Mouse (Mus musculus) embryonic facial prominence, embryonic 10.5 days (tissue): ENCODE results near the gene B230219D22Rik. TPM values are rescaled to one million over a fixed set of nuclear protein-coding genes. Genes with fewer than 3 reads are reported as not detected.
"Not testable (repeated sequence)": the region's sequence is repeated elsewhere in the genome, so short reads cannot be mapped to it uniquely, and the experiment has no call there.

Experiments used
- DNase-seq: peaks from one replicate; pipeline ENCODE4 v3.0.0-alpha.2; 2017; ENCODE audit warnings: low spot score
- H3K27ac ChIP-seq: fragments of 300-500 bp; sonication (generic); replicated peaks from 2 replicates; pipeline ENCODE4 v1.5.1; 2016; ENCODE audit warnings: mild to moderate bottlenecking
- H3K27me3 ChIP-seq: fragments of 300-500 bp; sonication (generic); replicated peaks from 2 replicates; pipeline ENCODE4 v1.6.1; 2016; ENCODE audit warnings: low read depth, mild to moderate bottlenecking; ENCODE audit not compliant: poor library complexity, severe bottlenecking
- H3K36me3 ChIP-seq: fragments of 300-500 bp; sonication (generic); replicated peaks from 2 replicates; pipeline ENCODE4 v1.6.1; 2016; ENCODE audit warnings: mild to moderate bottlenecking, moderate library complexity
- H3K4me1 ChIP-seq: fragments of 300-500 bp; sonication (generic); 2 replicates; pipeline ENCODE4 v1.6.1; 2016
- H3K4me3 ChIP-seq: fragments of 300-500 bp; sonication (generic); 2 replicates; pipeline ENCODE4 v1.5.1; 2016; ENCODE audit warnings: mild to moderate bottlenecking, moderate library complexity
- H3K9me3 ChIP-seq: fragments of 300-500 bp; sonication (generic); 2 replicates; pipeline ENCODE4 v1.6.1; 2016; ENCODE audit warnings: mild to moderate bottlenecking
- WGBS: fragments of 180-500 bp; shearing (Covaris S2); methylation state at CpG from one replicate; pipeline ENCODE4 v1.1.7; 2016; 5-methylcytosine and 5-hydroxymethylcytosine counted together
- polyA plus RNA-seq: library from polyadenylated mRNA; unstranded; fragments of >200 nt; fragmentation: Nextera tagmentation; extraction: Ambion mirVana; gene quantifications from 2 replicates; pipeline ENCODE4 v1.2.1, GENCODE M21; 2016

B230219D22Rik gene
- polyA plus RNA-seq, 1 experiment from 2014 or later: 60.7 TPM

DNA sequence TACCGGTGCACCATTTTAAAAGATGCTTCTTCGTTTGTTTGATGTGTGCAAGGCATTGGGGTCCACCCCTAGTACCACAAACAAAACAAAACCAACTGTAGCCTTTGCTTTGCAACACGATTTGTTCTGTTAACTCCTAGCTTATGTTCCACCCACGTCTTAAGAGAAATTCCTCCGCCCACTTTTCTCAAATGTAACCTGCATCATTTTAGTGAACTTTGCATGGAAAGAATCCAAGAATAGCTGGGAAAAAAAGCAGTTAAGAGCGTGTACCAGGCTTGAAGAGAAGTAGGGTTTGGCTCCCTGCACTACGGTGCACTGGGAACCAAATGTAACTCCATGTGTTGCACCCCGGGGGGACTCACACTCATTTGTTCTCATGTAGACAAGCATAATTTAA lies 1.2 kb downstream of the B230219D22Rik start:
- DNase-seq: no peak
- H3K9me3 ChIP-seq: no peaks in the 10 kb centered on the region
- H3K4me1 ChIP-seq: peaks cover 21% of the 10 kb centered on the region
- WGBS: 28% methylated on average over 8 of the region's 8 CpGs
- peaks cover 32% of the 10 kb centered on the region for H3K36me3 ChIP-seq
- H3K4me3 ChIP-seq: peak overlapping the region; percentile 85
- H3K27ac ChIP-seq: peak overlapping the region; percentile 100
- no peaks in the 10 kb centered on the region for H3K27me3 ChIP-seq

DNA sequence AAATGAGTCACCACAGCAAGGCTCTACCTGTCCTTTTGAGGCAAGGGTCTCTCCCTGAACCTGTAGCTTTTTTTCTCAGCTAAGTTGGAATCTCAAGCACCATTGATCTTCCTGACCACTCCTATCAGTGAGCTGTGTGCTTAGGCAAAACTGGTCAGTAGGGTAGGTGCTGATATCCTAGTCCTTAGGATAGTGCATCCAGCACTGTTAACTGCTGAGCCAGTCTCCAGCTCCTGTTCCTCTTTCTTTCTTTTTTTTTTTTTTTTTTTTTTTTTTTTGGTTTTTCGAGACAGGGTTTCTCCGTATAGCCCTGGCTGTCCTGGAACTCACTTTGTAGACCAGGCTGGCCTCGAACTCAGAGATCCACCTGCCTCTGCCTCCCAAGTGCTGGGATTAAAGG lies 3.1 kb downstream of the B230219D22Rik start:
- not testable (repeated sequence) for H3K4me3 ChIP-seq, DNase-seq, H3K27ac ChIP-seq, H3K27me3 ChIP-seq, H3K9me3 ChIP-seq
- Histone ChIP-seq H3K4me1 (peaks cover 21% of the 10 kb centered on the region), H3K36me3 (peaks cover 50% of the 10 kb centered on the region)
- WGBS: 94% methylated on average over 1 of the region's 3 CpGs

DNA sequence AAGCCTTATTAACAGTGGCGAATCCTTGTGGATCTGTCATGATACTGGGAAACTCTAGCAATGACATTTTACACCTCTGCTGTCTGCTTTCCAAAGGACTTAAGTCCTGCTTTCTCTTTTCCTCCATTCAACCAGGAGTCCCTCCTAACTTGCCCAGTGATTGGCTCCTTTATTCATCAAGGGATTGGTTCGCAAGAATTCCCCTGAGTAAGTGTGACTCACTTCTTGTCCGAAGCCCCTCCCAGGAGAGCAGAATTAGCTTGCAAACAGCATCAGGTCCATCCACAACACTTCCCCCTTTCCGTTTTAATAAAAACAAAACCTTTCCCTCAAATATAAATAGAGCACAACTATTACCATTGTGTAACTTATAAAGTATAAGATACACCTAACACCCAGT lies 11.4 kb downstream of the B230219D22Rik start:
- Histone ChIP-seq H3K36me3 (peaks cover 80% of the 10 kb centered on the region), H3K27ac (no peak overlapping the region), H3K4me3 (no peak overlapping the region), H3K4me1 (no peaks in the 10 kb centered on the region), H3K27me3 (no peaks in the 10 kb centered on the region), H3K9me3 (peaks cover 3% of the 10 kb centered on the region; the same call in 1 of the 2 replicates)
- WGBS: 90% methylated on average over 4 of the region's 4 CpGs
- no peak for DNase-seq

DNA sequence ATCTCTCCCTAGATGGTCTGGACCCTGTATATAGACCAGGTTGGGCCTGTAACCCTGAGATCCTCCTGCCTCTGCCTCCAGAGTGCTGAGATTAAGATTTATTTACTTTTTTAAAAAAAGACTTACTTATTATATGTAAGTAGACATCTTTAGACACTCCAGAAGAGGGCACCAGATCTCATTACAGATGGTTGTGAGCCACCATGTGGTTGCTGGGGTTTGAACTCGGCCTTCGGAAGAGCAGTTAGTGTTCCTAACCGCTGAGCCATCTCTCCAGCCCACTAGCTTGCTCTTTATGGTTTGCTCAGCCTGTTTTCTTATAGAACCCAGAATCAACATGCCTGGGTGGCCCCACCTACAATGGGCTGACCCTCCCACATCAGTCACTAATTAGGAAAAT lies 19.9 kb downstream of the B230219D22Rik start:
- no peak overlapping the region for H3K4me3 ChIP-seq
- no peak for DNase-seq
- H3K36me3 ChIP-seq: peaks cover 8% of the 10 kb centered on the region
- H3K9me3 ChIP-seq: no peaks in the 10 kb centered on the region
- peaks cover 10% of the 10 kb centered on the region for H3K4me1 ChIP-seq
- H3K27me3 ChIP-seq: no peaks in the 10 kb centered on the region
- WGBS: 90% methylated on average over 3 of the region's 3 CpGs
- H3K27ac ChIP-seq: no peak overlapping the region

DNA sequence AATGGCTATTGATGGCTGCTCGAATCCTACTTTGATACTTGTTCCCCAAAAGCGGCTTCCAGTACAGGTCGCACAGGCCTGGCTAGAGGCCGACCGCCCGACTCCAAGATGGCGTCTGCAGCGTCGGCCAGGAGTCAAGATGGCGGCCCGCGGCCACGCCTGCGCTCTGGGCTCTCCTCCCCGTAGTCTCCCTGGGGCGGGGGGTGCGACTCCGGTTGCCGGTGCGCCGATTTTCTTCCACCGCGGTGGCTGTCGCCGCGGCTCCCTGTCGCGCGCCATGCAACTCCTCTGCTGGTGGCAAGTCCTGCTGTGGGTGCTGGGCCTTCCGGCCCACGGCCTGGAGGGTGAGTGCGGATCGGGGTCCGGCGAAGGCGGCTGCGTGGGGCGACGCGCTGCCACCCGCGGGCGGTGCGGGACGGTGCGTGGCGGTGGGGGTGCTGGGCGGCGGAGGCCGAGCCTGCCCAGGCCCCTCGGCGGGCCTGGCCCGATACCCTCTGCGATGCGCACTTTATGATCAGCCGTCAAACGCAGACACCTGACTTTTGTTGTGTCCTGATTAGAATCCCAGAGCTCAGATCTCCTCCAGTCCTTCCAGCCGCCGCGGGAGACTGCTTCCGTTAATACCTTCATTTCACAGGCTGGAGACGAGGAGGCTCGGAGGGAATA lies 21.7 kb downstream of the B230219D22Rik start, which contains the start of gene Txndc15:
Txndc15 (plus strand) TSS at position 150 of the 666 bp plus-strand sequence.
- H3K27me3 ChIP-seq: no peaks in the 10 kb centered on the region
- peak within 1 kb of the TSS; percentile 96 for H3K27ac ChIP-seq
- H3K4me3 ChIP-seq: peak within 1 kb of the TSS; percentile 93
- WGBS: under 1% methylated on average over 63 of the region's 63 CpGs
- H3K9me3 ChIP-seq: no peaks in the 10 kb centered on the region
- H3K36me3 ChIP-seq: peaks cover 26% of the 10 kb centered on the region
- peak; percentile 91 for DNase-seq
- peaks cover 10% of the 10 kb centered on the region for H3K4me1 ChIP-seq

DNA sequence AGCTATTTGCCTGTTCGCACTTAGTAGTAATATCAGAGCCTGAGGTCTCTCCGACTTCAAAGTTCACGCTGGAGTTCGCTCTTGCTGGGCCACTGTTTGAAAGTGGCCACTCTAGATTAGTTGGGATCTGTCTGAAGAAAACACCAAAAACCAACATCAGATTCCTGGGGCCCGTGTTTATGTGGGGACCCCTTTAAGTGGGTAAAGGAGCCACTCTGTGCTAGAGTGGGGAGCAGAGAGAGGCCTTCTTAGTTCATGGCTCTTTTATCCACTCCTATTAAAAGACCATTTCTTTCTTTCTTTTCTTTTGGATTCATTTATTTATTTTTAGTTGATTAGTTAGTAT lies 22.2 kb downstream of the B230219D22Rik start:
- H3K9me3 ChIP-seq: no peaks in the 10 kb centered on the region
- H3K27me3 ChIP-seq: no peaks in the 10 kb centered on the region
- WGBS: 16% methylated on average over 5 of the region's 5 CpGs
- no peak for DNase-seq
- peak overlapping the region; percentile 93 for H3K4me3 ChIP-seq
- H3K36me3 ChIP-seq: peaks cover 31% of the 10 kb centered on the region
- H3K4me1 ChIP-seq: peaks cover 10% of the 10 kb centered on the region
- H3K27ac ChIP-seq: peak overlapping the region; percentile 96

DNA sequence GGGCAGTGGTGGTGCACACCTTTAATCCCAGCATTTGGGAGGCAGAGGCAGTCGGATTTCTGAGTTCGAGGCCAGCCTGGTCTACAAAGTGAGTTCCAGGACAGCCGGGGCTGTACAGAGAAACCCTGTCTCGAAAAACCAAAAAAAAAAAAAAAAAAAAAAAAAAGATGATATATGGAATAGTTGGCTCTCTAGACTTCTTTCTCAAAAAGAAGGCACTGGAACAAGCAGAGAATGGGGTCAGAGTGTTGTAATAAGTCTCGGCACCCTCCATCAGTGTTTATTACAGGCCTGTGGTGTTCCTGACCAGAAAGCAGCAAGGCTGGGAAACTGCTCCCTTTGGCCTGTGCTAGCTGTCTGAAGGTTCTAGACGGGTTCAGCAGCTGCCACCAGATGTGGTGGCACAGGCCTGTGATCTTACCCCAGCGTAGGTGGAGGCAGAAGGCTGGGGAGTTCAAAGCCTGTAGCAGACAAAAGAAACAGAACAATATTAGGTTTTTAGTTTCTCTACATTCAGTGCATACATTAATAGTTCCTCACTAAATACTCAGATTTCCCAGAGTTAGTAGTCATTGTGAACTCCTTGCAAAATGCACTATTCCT lies 23.1 kb downstream of the B230219D22Rik start:
- no peak for DNase-seq
- Histone ChIP-seq H3K4me3 (0 out of 2 replicates have a peak overlapping the region, but pooled peaks have one; percentile 93), H3K36me3 (peaks cover 40% of the 10 kb centered on the region), H3K27me3 (no peaks in the 10 kb centered on the region), H3K9me3 (no peaks in the 10 kb centered on the region), H3K27ac (no peak overlapping the region), H3K4me1 (peaks cover 10% of the 10 kb centered on the region)
- 87% methylated on average over 7 of the region's 7 CpGs for WGBS

DNA sequence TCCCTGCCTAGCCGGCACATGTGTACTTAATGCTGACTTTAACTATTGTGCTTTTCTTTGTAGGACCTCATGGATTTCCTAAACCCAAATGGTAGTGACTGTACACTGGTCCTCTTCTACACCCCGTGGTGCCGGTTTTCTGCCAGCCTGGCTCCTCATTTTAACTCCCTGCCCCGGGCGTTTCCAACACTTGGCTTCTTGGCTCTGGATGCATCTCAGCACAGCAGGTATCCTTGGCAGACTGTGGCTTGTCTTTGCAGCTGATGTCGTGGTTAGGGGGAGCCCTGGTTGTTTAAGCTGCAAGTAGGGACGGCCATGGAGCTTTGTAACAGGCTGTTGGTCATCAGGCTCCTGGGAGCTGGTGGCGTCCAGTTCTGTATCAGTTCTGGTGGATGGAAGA lies 28.6 kb downstream of the B230219D22Rik start:
- Histone ChIP-seq H3K4me1 (no peaks in the 10 kb centered on the region), H3K4me3 (no peak overlapping the region), H3K9me3 (no peaks in the 10 kb centered on the region), H3K27ac (no peak overlapping the region), H3K27me3 (no peaks in the 10 kb centered on the region), H3K36me3 (peaks cover 91% of the 10 kb centered on the region)
- WGBS: 76% methylated on average over 8 of the region's 8 CpGs
- DNase-seq: no peak

DNA sequence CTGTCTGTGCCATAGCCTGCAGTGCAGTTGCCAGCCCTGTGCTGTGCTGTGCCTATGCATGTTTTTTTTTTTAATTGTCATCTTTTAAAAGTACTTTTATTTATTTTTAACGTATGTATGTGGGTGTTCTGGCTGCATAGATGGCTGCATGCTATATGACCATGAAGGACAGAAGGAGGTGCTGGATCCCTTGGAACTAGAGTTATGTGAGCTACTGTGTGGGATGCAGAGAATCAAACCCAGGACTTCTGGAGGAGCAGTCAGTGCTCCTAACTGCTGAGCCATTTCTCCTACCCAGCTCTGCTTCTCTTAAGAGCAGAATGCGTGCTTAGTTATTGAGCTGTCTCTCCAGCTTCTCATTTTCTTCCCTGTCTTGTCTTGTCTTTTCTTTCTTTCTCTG lies 29.1 kb downstream of the B230219D22Rik start:
- H3K27me3 ChIP-seq: no peaks in the 10 kb centered on the region
- no peak for DNase-seq
- no peaks in the 10 kb centered on the region for H3K9me3 ChIP-seq
- H3K4me1 ChIP-seq: no peaks in the 10 kb centered on the region
- peaks cover 88% of the 10 kb centered on the region for H3K36me3 ChIP-seq
- H3K27ac ChIP-seq: no peak overlapping the region
- 92% methylated on average over 2 of the region's 2 CpGs for WGBS
- H3K4me3 ChIP-seq: no peak overlapping the region

DNA sequence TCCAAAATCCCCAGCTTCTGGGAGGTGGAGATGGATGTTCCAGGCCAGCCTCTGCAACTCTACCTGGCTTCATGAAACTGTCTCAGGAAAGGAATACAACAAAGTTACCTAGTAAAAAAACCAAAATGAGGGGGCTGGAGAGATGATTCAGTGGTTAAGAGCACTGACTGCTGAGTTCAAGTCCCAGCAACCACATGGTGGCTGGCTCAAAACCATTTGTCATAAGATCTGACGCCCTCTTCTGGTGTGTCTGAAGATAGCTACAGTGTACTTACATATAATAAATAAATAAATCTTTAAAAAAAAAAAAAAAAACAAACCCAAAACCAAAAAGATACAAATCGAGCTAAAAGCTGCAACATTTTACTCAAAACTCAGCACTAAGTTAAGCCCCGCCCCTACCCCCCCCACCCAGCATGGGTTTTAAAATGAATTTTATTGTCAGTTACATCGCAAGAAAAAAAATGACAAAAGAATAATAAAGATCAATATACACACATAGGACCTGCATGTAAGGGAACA lies 33.7 kb downstream of the B230219D22Rik start:
- H3K27ac ChIP-seq: peak overlapping the region; percentile 94
- peak overlapping the region; percentile 73 for H3K4me3 ChIP-seq
- H3K4me1 ChIP-seq: 0 out of 2 replicates have a peak, but pooled peaks cover 6% of the 10 kb centered on the region
- H3K9me3 ChIP-seq: no peaks in the 10 kb centered on the region
- H3K36me3 ChIP-seq: peaks cover 46% of the 10 kb centered on the region
- 7% methylated on average over 4 of the region's 4 CpGs for WGBS
- H3K27me3 ChIP-seq: no peaks in the 10 kb centered on the region
- no peak for DNase-seq

DNA sequence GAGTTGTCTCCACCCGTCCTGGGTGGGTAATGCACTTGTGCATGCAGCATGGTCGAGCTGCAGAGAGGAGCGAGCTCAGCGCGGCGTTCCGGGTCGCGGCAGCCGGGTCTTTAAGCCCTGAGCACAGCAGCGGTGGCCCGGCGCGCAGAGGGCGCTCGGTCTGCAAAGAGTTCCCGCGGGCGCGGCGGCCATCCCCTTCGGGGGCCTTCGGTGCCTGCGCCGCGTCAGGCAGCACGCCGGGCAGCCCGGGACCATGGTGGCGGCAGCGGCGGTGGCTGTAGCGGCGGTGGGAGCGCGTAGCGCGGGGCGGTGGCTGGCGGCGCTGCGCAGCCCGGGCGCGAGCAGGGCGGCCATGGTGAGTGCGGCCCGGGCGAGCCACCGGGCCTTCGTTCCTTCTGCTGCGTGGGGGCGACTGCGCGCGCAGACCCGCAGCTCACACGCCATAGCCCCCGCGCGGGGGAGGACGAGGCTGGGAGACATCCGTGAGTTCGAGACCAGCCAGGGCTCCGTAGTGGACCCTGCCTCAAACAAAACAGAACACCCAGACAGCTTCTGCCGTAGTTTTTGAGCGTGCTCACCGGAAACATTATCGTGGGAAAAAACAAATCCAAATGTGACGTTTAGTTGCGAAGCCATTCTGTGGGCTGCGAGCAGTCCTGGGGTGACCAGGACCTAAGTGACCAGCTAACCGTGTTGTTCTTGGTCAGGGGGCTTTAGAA lies 34.4 kb downstream of the B230219D22Rik start, which contains the start of gene Pcbd2:
Pcbd2 (plus strand) TSS at position 249 of the 719 bp plus-strand sequence.
- Histone ChIP-seq H3K36me3 (peaks cover 40% of the 10 kb centered on the region), H3K4me3 (peak within 1 kb of the TSS; percentile 73), H3K27me3 (no peaks in the 10 kb centered on the region), H3K4me1 (0 out of 2 replicates have a peak, but pooled peaks cover 6% of the 10 kb centered on the region), H3K9me3 (no peaks in the 10 kb centered on the region), H3K27ac (peak within 1 kb of the TSS; percentile 94)
- under 1% methylated on average over 73 of the region's 73 CpGs for WGBS
- DNase-seq: peak; percentile 91

DNA sequence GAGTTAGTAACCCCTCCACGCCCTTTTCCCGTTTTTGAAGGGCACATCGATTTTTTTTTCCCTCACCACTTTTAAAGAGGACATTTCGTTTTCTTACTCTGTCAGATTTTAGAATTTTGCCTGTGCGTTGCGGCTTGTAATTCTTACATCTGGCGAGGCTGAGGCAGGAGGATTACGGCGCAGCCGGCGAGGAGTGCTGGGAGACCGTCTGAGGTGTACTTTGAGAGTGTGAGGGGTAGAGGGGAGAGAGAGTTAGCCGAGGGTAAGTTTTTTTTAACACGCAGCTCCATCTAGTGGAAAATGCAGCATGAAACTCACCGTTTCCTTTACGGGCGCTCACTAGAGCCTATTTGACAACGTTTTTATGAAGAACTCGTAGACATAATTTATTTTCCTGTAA lies 34.9 kb downstream of the B230219D22Rik start:
- Histone ChIP-seq H3K27me3 (no peaks in the 10 kb centered on the region), H3K36me3 (peaks cover 35% of the 10 kb centered on the region), H3K4me1 (0 out of 2 replicates have a peak, but pooled peaks cover 6% of the 10 kb centered on the region), H3K9me3 (no peaks in the 10 kb centered on the region), H3K27ac (peak overlapping the region; percentile 94), H3K4me3 (peak overlapping the region; percentile 73)
- peak; percentile 81 for DNase-seq
- WGBS: 5% methylated on average over 19 of the region's 19 CpGs
